Mouse (Mus musculus) urinary bladder, adult 2 months (tissue): Measurements from ENCODE around the gene Ranbp3. TPM values are rescaled to one million over a fixed set of nuclear protein-coding genes. Genes with fewer than 3 reads are reported as not detected.

Experiments
- DNase-seq: peaks from one replicate; pipeline ENCODE4 v3.0.0; 2022; ENCODE audit warnings: low spot score
- polyA plus RNA-seq: library from polyadenylated mRNA; depleted of rRNA; stranded (reverse); fragments of >200 nt; gene quantifications from 2 replicates; pipeline ENCODE4 v1.2.3, GENCODE M21; 2012

The Ranbp3 gene
- polyA plus RNA-seq, 1 experiment: 77.3 TPM

DNA sequence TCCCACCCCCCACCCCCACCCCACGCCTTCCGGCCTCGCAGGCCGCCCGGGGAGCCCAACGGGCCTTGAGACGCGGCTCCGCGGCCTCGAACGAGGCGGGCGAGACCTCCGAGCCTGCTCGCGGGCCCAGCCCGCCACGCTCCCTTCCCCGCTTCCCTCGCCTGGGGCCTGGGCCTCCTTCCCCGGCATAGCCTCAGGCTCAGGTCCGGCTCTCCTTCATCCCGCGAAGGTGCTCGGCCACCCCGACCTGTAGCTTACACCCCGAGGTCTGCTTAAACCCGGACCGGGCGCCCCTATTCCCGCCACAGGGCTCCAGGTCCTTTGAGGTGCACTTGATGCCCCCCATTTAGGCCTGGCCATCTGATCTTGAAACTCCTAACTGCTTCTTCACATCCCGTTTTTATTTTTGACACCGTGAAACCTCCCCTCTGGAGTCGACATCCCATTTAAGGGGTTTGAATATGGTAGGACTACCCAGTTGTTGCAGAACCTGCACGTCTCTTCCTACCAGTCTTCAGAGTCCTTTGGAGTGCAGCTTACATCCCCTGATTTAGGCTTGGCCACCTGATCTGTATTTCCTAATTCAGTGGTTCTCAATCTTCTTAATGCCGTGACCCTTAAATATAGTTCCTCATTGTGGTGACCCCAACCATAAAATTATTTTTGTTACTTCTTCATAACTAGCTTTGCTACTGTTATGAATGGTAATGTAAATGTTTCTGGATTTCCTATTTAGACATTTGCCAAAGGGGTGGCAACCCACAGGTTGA lies 738 bp downstream of the Ranbp3 start:
- DNase-seq: no peak

DNA sequence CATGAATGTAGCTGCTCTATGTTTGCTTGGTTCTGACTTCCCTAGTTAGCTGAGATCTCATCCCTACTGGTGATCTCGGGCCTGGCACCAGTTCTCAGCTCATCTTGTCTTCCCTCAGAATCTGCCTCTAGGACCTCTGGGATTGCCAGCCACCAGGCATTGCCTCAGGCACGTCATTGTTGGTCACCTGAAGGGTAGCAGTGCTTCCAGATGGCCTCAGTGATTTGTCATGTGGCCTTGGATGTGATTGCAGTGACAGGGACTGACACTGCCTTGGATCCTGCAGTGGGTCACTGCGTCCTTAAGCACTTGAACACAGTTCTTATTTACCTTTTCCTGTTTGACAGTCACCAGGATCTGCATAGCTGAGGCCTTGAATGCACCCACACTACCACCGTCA lies 8.7 kb downstream of the Ranbp3 start:
- no peak for DNase-seq

DNA sequence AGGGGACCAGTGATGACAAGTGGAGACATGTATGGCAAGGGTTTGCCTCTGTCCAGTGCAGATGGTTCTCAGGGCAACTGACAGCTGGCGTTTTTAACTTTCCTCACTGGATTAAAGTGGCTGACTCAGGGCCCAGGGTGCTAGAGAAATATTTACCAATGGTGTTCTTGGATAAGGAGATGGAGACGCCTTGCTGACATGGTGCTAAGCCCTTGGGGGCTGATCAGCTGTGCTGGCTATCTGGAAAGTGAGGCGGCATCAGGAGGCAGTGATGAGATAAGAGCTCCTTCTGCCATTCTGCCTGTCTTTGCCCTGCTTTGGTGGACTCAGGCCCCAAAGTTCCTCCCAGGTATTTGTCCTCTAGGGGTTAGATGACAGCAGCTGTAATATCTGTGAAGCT lies 9.8 kb downstream of the Ranbp3 start:
- no peak for DNase-seq

DNA sequence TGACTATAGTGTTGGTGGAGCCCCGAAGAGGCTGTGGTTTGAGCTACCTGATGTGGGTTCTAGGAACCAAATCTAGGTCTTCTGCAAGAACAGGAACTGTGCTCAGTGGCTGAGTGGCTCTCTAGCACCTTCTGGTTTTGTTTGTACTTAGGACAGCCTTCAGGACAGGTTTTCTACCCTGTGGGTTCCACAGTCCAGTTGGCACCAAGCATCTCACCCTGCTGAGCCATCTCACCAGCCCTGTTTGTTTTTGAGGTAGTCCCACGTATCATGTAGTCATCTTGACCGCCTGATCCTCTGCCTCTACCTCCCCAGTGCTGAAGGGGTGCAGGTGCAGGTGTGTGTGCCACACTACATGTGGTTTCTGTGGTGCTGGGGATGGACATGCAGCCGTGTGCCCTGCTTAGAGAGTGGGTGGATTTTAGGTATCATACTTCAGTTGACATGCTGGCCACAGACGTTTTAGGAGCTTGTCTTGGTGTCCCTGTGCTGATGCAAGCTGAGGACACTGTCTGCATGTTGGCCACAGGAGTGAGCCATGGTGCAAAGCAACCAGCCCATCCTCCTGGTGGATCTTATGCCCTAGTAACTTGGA lies 10.5 kb downstream of the Ranbp3 start:
- no peak for DNase-seq

DNA sequence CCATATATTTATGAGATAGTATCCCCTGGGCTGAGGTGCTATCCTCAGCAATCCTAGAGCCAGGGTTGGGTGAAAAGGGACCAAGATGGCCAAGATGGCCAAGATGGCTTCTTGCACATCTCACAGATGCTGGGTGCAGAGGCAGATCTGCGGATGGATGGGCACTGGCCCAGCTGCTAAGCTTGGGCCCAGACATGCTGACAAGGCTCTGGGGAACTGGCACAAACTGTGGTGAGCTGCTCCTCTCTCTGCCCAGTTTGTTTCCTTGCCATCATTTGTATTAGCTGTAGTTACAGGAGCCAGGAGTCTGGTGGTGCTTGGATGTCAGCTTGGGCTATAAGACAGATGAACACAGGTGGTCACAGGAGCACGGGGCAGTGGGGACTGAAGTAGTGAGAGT lies 11.6 kb downstream of the Ranbp3 start:
- no peak for DNase-seq

DNA sequence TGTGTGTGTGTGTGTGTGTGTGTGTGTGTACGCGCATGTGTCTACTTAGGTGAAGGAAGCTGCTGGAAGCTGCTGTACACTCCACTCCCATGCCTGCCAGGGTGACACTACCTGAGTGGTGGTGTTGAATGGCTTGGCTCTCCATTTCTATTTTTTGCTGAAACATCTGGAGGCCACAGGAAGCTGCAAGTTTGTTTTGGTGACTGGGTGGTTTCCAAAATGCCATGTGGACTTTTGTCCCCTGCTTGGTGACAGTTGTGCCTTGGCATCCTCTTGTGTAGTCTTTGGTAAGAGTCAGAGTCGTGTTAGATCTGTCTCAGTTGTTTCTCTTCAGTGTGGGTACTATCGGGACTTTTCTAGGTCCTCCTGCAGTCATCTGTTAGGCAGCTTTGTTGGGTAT lies 13.7 kb downstream of the Ranbp3 start:
- no peak for DNase-seq

DNA sequence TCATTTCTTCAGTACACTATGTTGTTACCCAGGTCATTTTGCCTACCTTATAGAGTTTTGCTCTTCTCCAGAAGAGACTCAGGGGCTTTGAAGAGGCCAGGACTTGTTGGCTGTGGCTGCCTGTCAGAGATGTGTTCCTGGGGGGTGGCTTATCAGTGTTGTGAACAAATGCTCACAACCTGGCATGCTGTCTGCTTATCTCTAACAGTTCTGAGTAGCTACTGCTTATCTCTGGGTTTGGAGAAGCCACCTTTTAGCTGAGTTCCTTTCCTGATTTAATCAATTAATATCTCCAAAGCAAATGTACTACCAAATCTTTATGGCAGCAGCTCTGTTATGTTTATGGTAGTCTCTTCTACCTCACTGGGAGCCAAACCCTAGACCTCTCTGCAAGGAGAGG lies 15.0 kb downstream of the Ranbp3 start:
- DNase-seq: no peak

DNA sequence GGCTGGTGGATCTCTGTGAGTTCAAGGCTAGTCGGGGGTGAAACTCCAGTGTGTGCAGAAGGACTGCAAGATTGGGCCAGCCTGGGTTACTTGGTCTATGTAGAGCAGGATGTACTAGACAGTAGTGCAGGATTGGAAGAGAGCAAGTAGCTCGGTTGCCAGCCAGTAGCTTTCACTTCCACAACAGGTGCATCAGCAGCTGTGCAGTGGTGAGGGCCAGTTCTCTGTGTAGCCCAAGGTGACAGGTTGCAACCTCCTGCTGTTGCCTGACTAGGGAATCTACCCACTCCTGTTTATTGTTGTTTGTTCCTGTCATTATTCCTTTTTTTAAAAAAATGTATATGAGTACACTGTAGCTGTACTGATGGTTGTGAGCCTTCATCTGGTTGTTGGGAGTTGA lies 15.6 kb downstream of the Ranbp3 start:
- DNase-seq: no peak

DNA sequence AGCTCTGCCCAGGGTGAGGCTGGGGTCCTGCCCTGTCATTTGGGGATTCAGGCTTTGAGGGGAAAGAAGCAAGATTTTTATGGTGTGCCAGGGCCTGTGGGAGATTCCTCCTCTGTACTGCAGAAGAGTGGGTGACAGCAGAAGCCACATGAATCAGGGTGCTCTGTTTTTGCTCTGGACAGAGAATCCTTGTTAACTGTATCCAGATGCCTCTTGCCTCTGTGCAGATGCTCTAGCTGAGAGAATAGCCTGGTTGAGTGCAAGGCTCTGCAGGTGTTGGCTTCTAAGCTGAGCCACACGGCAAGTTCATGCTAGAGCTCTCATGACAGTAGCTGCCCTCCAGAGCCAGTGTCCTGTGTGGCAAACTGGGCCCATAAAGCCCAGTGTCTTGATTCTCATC lies 20.3 kb downstream of the Ranbp3 start:
- DNase-seq: no peak

DNA sequence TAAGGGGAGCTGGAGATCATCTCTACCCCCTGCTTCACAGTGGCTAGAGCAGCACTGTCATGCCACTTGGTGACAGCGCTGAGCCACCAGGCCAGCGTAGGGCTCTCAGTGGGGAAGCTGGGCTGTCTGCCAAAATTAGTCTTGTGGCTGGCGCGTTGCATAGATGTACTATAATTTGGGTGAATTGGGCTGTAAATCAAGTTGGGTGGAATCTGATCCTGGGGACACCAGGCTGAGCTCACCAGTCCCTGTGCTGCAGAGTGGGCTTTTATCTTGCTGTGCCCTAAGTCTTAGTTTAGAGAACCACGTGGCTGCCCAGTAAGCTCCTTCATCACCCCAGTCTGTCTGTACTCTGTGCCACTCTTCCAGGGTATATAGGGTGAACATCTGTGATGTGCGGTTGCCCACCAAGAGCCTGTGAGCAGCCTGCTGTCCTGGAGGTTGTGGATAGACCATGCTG lies 20.8 kb downstream of the Ranbp3 start:
- DNase-seq: no peak

DNA sequence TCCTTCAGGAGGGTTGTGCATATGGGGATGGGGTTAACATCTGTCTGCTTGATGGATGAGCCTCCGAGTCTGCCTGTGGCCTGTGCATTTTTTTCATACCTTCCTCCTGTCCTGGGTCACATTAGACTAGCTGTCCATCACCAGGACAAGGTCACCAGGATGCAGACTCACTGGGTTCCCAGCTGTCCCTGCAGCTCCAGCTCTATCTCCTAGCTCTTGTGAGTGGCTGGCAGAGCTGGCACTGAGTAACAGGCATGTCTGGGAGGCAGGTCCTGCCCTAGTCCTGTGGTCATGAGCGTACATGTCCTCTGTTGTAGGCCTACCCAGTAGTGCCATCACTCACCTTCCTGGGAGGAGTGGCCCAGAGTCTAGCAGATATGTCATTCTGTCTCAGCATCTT lies 27.4 kb downstream of the Ranbp3 start:
- DNase-seq: no peak

DNA sequence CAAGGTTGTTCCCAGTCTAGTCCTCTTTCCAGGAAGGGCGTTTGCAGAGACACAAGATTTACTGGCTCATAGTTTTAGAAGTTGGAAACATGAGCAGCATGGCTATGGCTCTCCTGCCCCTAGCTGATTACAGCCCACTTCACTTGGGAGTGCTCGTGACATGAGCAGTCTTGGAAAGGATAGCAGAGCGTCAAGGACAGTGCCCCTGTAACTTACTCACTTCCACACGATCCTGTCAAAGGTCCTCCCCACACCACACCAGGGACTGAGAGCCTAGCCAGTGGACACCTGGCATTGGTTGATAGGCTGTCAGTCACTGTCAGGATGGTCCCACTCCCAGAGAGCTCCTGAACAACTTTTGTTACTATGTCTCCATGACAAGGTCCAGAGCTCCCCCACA lies 29.9 kb downstream of the Ranbp3 start:
- no peak for DNase-seq

DNA sequence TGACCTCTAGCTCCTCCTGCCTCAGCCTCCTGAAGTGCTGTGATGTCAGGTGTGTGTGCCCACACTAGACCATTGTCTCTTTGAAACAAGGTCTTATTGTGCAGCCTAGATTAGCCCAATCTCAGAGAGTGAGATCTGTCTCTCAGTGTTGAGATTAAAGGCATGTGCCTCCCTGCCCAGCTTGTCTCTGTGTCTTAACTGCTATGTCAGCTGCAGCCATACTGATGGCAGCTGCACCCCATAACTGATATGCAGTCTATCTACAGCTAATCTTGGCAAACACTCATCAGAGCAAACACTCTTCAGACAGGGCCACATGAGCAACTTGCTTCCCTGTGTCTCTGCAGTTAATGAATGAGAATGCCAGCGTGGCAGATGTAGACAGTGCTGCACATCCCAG lies 33.4 kb downstream of the Ranbp3 start:
- DNase-seq: no peak

DNA sequence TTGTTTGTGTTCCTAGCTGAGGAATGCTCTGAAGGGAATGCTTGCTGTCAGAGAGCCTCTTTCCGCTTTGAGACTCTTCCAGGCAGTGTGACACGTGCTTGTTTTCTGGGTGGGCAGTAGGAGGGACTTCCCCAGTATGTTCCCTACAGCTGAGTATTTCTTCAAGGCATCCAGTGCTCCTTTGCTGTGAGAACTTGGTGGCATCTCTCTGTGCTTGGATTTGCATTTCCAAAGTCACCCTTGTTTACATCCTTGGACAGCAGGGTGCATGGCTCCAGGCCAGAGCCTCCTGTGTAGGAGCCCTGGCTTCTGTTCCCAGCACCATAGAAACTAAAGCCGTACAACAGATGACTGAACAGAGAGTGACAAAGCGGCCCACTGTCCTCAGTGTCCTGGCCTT lies 35.6 kb downstream of the Ranbp3 start:
- DNase-seq: no peak

DNA sequence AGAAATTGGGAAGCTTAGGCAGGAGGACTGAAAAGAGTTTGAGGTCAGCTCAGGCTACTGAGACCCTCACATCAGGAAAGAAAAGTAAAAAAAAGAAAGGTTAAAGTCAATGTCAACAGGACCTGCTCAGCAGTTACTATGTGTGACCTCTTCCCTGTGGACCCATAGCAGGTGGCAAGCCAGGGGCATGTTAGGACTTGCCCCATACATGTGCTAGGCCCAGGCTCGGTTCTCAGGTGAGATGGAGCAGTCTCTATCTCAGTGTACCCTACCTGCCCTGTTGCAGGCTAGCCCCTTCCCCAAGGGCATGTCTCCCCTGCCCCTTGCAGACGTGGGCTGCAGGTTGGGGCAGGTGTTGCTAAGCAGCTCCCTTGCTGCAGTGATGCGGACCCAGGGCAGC lies 36.6 kb downstream of the Ranbp3 start:
- no peak for DNase-seq

DNA sequence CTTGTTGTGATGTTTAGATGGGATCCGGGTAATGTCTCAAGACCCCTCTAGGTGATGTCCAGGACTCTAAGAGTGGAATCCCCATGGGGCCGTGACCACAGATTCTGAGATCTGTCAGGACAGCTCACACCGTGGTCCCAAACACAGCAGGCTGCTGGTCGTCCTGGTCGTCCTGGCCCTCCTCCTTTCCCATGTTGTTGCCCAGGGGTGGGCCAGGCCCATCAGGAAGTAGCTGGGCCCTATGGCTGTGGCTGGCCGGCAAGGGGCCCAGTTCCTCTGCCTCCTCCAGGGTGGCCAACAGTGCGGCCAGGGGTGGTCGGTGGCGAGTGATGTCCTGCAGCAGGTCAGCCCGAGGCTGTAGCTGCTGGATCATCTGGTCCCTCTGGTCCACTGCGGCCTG lies 42.3 kb downstream of the Ranbp3 start:
- no peak for DNase-seq

DNA sequence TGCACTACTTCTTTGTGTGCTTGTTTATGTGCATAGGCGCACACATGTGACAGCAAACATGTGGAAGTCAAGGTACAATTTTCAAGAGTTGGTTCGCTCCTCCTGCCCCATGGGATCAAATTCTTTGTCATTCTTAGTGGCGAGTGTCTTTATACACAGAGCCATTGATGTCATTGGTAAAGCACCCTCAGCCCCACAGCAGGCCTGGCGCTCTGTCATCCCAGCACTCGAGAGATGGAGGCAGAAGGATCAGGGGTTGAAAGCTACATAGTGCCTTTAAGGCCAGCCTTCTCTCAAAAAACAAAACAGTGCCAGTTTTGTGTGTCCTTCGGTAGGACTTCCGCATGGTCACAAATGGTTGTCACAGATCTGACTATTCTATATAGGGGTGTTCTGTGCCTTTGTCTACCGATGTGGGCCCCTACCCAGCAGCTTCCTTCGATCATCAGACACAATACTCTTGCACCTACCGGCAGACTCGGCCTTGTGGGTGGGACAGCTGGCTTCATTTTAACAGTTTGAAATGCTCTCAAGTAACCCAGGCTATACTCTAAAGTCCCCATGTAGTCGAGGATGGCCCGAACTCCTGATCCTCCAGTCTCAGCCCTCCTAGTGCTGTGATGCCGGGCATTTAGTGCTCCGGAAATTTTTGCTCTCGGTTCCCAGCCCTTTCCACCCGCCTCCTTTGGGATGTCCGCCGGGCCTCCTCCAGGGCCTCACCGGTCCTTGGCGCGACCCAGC lies 43.0 kb downstream of the Ranbp3 start:
- DNase-seq: no peak

DNA sequence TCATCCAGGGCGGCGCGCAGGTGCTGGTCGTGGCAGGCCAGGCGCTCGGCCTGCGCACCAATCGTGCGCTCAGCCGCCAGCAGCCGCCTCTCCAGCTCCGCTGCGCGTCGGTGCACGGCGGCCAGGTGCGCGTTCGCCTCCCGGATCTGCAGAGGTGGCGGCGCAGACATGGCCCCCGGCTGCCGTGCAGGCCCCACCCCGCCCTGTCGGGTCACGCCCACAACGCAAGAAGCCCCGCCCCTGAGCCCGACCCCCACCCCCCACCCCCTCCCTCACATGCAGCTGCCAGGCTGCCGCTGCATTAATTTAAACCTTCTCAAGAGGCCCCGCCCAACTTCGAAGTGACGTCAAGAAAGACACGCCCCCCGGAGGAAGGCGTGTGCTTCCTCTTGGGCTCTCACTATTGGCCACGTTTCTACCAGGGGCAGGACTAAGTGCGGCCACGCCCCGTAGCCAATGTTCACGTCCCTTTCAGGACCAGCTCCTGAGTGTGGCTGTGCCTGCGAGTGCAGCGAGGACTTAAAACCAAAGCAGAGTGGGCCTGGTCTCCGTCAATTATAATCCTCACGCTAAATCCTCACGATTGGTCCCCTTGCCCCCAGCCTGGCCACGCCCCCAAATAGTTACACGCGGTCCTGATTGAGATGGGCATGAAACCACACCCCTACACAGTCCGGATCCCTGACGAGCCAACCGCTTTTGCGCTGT lies 43.7 kb downstream of the Ranbp3 start:
- peak; percentile 85 for DNase-seq

DNA sequence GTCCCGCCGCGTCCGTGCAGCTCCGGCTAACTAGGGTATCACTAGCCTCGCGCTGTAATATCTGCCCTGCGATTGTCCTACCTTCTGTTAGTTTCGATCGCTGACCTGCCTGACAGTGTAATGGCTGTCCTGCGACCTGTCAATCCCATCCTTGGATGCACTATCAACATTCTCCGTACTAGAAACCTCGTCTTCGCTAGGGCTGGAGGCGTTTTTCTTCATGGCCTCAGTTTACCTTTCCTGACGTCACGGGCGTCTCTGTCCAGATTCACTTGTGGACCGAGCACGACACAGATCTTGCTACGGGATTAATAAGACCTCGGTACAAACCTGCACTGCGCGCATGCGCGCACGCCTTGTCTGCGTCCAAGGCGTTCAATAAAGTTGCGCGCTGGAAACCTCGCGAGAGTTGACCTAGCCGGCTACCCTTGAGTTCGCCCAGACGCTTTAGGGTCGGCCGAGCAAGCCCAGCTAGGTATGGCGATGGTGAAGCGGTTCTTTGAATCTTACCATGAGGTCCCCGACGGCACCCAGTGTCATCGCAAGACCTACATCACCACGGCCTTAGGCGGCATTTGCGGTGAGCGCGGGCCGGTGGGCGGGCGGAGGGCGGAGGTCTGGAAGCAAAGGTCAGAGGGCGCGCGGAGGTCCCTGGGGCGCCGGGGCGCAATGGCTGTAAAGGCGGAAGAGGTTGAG lies 44.4 kb downstream of the Ranbp3 start, which contains the start of the genes Ndufa11 and Vmac:
TSS of gene Ndufa11 (plus strand) at position 405 of the 696 bp plus-strand sequence.
TSS of gene Vmac (minus strand) at position 660 of the 696 bp plus-strand sequence.
- DNase-seq: peak; percentile 86

DNA sequence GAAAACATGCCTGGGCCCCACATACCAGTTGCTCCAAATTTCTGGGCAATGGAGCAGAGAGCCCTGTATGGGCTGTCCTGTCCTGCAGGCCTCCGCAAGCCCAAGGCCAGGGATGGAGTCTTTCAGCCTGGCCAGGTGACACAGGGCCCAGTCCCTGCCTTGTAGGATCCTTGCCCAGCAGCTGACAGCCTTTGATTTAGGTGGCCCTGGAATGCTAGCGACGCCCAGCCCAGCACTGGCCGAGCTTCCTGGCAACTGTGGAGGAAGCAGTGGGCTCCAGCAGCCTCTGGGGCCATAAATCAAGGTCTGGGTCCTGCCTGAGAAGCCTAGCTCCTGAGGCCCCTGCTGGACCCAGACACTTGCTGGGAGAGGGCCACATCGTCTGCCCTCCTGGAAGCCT lies 49.3 kb downstream of the Ranbp3 start:
- no peak for DNase-seq

DNA sequence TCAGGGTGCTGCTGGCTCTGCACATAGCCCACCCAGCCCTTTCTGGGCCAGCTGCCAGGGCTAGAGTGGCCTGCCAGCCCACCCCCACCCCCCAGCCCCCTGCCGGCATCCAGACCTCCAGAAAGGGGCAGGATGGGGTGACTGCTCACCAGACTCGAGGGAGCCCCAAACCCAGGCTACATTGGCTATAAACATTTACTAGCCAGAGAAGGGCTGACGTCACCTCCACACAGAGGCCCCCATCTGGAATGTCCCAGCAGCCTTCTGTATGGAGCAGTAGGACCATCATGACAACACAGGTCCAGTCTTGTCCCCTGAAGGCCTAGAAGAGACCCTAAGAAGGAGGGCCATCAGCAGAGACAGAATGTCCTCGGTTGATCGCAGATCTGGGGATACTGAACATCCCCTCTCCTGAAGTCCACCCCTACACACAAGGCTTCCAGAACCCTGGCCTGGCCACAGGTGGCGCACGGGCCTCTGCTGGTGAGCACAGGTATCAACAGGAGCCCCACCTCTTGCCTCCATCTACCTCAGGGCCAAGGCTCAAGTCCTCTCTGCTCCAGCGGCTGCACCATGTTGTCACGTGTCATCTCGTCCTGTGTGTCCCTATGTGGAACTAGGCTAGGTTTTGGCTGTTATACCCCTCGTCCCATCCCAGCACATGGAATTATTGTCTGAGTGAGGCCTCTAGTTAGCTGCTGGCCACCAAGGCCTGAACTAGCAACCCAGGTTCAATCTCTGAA lies 50.5 kb downstream of the Ranbp3 start:
- no peak for DNase-seq
